Mouse (Mus musculus): ENCODE measurements around the gene Pou2f3.

Pou2f3 gene

GRCm38 (mm10) chr9:43231805-43232204 is 21.6 kb upstream of the Pou2f3 start:
- no peak for DNase-seq (ENCODE audit: low spot score in 2 of 2)

GRCm38 (mm10) chr9:43230886-43231285 is 20.7 kb upstream of the Pou2f3 start:
- no peak for DNase-seq (ENCODE audit: low spot score in 2 of 2)

- no peak for DNase-seq (ENCODE audit: low spot score in 2 of 2)
These were observed 19.8 kb upstream of the Pou2f3 start for GRCm38 (mm10) chr9:43229962-43230361.

GRCm38 (mm10) chr9:43229398-43229895 is 19.3 kb upstream of the Pou2f3 start:
- DNase-seq (ENCODE audit: low spot score in 2 of 2), result no peak

- DNase-seq (ENCODE audit: low spot score in 2 of 2), result no peak
These were observed 18.6 kb upstream of the Pou2f3 start for GRCm38 (mm10) chr9:43228745-43229144.

- DNase-seq (ENCODE audit: low spot score in 2 of 2), result no peak
These were observed 17.5 kb upstream of the Pou2f3 start for GRCm38 (mm10) chr9:43227626-43228025.

GRCm38 (mm10) chr9:43226573-43227160 is 16.5 kb upstream of the Pou2f3 start:
- DNase-seq (ENCODE audit: low spot score in 2 of 2), result no peak

GRCm38 (mm10) chr9:43225481-43225880 is 15.3 kb upstream of the Pou2f3 start:
- no peak for DNase-seq (ENCODE audit: low spot score in 2 of 2)

- no peak for DNase-seq (ENCODE audit: low spot score in 2 of 2)
These were observed 14.7 kb upstream of the Pou2f3 start for GRCm38 (mm10) chr9:43224771-43225355.

GRCm38 (mm10) chr9:43222429-43222715 is 12.2 kb upstream of the Pou2f3 start:
- DNase-seq (ENCODE audit: low spot score in 2 of 2), result no peak

- peak; percentile 55 to 59 for DNase-seq (ENCODE audit: low spot score in 2 of 2)
These were observed 11.7 kb upstream of the Pou2f3 start for GRCm38 (mm10) chr9:43221643-43222428.

- DNase-seq (ENCODE audit: low spot score in 2 of 2), result peak in 1 of 2 experiments; percentile 12
These were observed 742 bp upstream of the Pou2f3 start for GRCm38 (mm10) chr9:43210771-43211450.

GRCm38 (mm10) chr9:43206022-43206390 is 4.2 kb downstream of the Pou2f3 start:
- no peak for DNase-seq (ENCODE audit: low spot score in 2 of 2)

- no peak for DNase-seq (ENCODE audit: low spot score in 2 of 2)
These were observed 4.7 kb downstream of the Pou2f3 start for GRCm38 (mm10) chr9:43205343-43206021.

- DNase-seq (ENCODE audit: low spot score in 2 of 2), result no peak
These were observed 10.0 kb downstream of the Pou2f3 start for GRCm38 (mm10) chr9:43200212-43200611.

GRCm38 (mm10) chr9:43194001-43194400 is 16.2 kb downstream of the Pou2f3 start:
- no peak for DNase-seq (ENCODE audit: low spot score in 2 of 2)

- DNase-seq (ENCODE audit: low spot score in 2 of 2), result no peak
These were observed 18.6 kb downstream of the Pou2f3 start for GRCm38 (mm10) chr9:43191561-43191960.

GRCm38 (mm10) chr9:43189021-43189356 is 21.2 kb downstream of the Pou2f3 start:
- DNase-seq (ENCODE audit: low spot score in 2 of 2), result no peak

- no peak for DNase-seq (ENCODE audit: low spot score in 2 of 2)
These were observed 21.7 kb downstream of the Pou2f3 start for GRCm38 (mm10) chr9:43188309-43189020.

GRCm38 (mm10) chr9:43179614-43180013 is 30.6 kb downstream of the Pou2f3 start:
- DNase-seq (ENCODE audit: low spot score in 2 of 2), result no peak

GRCm38 (mm10) chr9:43178172-43178571 is 32.0 kb downstream of the Pou2f3 start:
- DNase-seq (ENCODE audit: low spot score in 2 of 2), result no peak

Data from right cerebral cortex, postnatal 36 days (tissue).